Mouse (Mus musculus): ENCODE results near the gene Fam107b. TPM values are rescaled to one million over a fixed set of nuclear protein-coding genes. Genes with fewer than 3 reads are reported as not detected.
A peak's percentile ranks its signal among the peaks of the same experiment; 100 is the strongest.
"Not testable (repeated sequence)": the region's sequence is repeated elsewhere in the genome, so short reads cannot be mapped to it uniquely, and the experiment has no call there.

Gene Fam107b
- polyA plus RNA-seq, 1 experiment from 2014 or later = 44.6 TPM

DNA sequence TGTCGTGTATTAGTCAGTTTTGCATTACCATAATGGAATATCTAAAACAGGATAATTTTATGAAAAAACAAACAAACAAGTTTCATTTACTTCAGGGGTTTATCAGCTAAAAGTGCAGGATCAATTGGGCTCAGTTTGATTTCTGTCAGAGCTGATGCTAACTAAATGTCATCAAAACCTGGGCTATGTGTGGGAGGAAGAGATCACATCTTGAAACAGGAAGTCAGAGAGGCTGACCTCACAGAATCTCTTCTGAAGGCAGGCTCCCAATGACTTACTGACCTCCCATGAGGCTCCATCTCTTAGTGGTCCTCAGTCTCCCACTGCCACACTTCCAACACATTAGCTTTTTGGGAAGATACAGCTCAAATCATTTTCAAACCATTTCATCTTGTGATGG lies 136.9 kb downstream of the Fam107b start:
- H3K9ac ChIP-seq (replicated peaks) = no peak overlapping the region
- no peaks in the 10 kb centered on the region for H3K9me3 ChIP-seq
- no peaks in the 10 kb centered on the region for H3K36me3 ChIP-seq
- ATAC-seq (ENCODE audit: low FRiP score, low read depth) = no peak
- no peak overlapping the region for H3K4me3 ChIP-seq
- H3K4me1 ChIP-seq = no peaks in the 10 kb centered on the region
- WGBS = 89% methylated on average over 1 of the region's 1 CpGs
- no peaks in the 10 kb centered on the region; the same call in 1 of the 2 replicates for H3K27me3 ChIP-seq
- H3K4me2 ChIP-seq (replicated peaks) = no peak overlapping the region
- H3K27ac ChIP-seq (replicated peaks) = no peak overlapping the region

DNA sequence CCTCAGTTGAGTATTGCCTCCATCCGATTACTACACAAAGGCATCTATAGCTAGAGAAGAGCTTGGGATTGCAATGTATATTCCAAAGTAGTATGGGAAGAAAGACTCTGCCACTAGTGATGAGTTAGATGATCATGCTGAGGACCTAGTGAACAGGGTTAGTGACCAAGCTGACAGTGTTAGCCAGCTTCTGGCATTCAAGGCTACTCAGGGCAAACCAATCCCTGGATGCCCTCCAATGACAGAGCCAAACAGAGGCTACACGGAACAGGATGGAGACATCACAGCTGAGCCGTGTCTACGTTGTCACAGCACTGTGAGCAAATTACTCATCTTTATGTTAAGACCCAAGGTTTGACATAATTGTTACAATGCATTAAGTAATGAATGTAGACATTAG lies 138.3 kb downstream of the Fam107b start:
- H3K4me1 ChIP-seq = no peaks in the 10 kb centered on the region
- no peak overlapping the region for H3K4me2 ChIP-seq (replicated peaks)
- no peaks in the 10 kb centered on the region for H3K9me3 ChIP-seq
- no peak for ATAC-seq (ENCODE audit: low FRiP score, low read depth)
- H3K4me3 ChIP-seq = no peak overlapping the region
- H3K36me3 ChIP-seq = no peaks in the 10 kb centered on the region
- 92% methylated on average over 4 of the region's 4 CpGs for WGBS
- no peaks in the 10 kb centered on the region; the same call in 1 of the 2 replicates for H3K27me3 ChIP-seq
- no peak overlapping the region for H3K27ac ChIP-seq (replicated peaks)
- no peak overlapping the region for H3K9ac ChIP-seq (replicated peaks)

DNA sequence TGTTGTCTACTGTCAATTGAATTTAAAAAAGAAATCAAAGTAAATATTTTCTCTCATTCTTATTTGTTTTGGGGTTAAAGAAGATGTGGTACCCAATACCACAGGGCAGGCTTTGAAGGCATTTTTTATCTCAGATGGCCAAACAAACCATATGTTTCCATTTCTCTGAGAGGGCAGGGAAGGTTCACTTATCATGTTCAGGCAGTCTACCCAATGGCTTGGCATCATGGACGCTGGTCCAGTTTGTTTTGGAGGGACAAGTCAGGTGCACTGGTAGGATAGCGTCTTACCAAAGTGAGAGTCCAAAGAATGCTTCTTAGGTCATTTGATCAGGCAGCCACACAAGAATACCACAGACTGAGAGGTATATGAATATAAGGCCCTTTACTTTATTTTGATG lies 139.6 kb downstream of the Fam107b start:
- 86% methylated on average over 2 of the region's 2 CpGs for WGBS
- Histone ChIP-seq H3K36me3 (no peaks in the 10 kb centered on the region), H3K4me3 (no peak overlapping the region), H3K4me1 (peaks cover 9% of the 10 kb centered on the region), H3K9me3 (no peaks in the 10 kb centered on the region), H3K27ac (replicated peaks) (no peak overlapping the region), H3K27me3 (no peaks in the 10 kb centered on the region; the same call in 1 of the 2 replicates), H3K4me2 (replicated peaks) (no peak overlapping the region), H3K9ac (replicated peaks) (no peak overlapping the region)
- no peak for ATAC-seq (ENCODE audit: low FRiP score, low read depth)

DNA sequence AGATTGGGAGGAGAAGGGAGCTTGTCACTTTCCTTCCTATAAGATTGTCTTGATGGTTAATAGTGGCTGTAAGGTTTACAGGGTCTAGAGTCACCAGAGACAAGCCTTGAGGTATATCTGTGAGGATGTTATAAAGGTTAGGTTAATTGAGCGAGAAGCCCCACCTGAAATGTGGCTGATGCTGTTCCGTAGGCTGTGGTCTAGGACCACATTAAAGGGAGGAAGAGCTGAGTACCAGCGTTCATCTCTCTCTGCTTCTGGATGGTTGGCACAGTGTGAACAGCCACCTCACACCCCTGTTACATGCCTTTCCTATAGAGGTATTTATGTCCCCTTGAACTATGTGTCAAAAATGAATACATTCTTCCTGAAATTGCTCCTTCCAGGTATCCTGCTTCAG lies 140.2 kb downstream of the Fam107b start:
- Histone ChIP-seq H3K9ac (replicated peaks) (no peak overlapping the region), H3K9me3 (no peaks in the 10 kb centered on the region), H3K4me2 (replicated peaks) (no peak overlapping the region), H3K4me1 (peaks cover 14% of the 10 kb centered on the region), H3K36me3 (no peaks in the 10 kb centered on the region), H3K27me3 (no peaks in the 10 kb centered on the region; the same call in 1 of the 2 replicates), H3K4me3 (no peak overlapping the region), H3K27ac (replicated peaks) (no peak overlapping the region)
- 81% methylated on average over 3 of the region's 3 CpGs for WGBS
- ATAC-seq (ENCODE audit: low FRiP score, low read depth) = no peak

DNA sequence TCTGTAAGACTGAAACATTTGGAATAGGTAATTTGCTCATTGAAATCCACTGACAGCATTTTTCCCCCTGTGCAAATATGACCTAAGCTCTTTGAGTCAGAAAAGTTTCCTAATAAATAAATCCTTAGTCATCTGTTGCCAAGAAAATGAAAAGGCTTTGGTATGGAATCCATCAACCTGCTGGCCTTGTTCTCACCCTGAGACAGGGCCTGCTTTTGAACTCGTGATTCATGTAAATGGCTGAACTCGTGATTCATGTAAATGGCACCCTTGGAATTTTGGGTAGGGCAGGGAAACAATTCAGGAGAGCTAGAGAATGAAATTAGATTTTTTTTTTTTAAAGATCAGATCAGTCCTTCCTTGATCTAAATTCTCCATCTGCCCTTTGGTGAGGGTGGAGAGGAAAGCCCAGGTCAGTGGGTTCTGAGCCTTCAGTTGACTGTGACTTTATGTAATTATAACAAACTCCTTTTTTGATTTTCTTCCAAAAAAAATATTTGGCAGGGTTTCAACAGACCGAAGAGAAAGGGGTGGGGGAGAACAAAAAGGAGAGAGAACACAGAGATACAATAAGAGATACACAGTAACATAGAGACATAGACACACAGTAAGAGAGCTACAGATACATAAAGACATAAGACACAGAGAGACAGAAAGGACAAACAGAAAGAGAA lies 142.2 kb downstream of the Fam107b start:
- Histone ChIP-seq H3K36me3 (no peaks in the 10 kb centered on the region), H3K27me3 (no peaks in the 10 kb centered on the region; the same call in 1 of the 2 replicates), H3K4me2 (replicated peaks) (no peak overlapping the region), H3K27ac (replicated peaks) (no peak overlapping the region), H3K4me3 (no peak overlapping the region), H3K9ac (replicated peaks) (no peak overlapping the region), H3K9me3 (no peaks in the 10 kb centered on the region), H3K4me1 (peaks cover 33% of the 10 kb centered on the region)
- peak; percentile 20; the same call in 1 of the 2 replicates for ATAC-seq (ENCODE audit: low FRiP score, low read depth)
- 82% methylated on average over 3 of the region's 3 CpGs for WGBS

DNA sequence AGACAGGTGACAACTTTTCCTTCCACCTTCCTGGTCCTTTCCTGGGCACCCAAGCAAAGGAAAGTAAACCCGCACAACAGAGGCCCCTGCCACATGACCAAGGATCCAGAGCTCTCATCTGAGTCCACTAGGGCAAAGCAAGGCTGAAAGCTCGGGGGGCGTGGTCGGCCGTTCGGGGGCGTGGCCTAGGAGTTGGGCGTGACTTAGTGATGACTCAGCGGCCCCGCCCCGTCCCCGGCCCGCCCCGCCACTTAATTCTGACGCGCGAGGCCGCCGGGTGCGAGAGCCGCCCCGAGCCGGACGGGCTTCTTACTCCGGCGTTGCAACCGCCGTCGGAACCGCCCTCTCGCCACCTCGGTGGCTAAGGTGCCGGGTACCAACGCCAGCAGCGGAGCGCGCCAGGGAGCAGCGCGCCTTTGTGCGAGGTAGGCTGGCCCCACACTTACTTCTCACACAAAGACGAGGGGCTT lies 143.0 kb downstream of the Fam107b start:
- under 1% methylated on average over 39 of the region's 41 CpGs for WGBS
- Histone ChIP-seq H3K4me2 (replicated peaks) (peak overlapping the region; percentile 63), H3K9me3 (no peaks in the 10 kb centered on the region), H3K36me3 (no peaks in the 10 kb centered on the region), H3K27ac (replicated peaks) (peak overlapping the region; percentile 81), H3K4me1 (peaks cover 33% of the 10 kb centered on the region), H3K27me3 (no peaks in the 10 kb centered on the region; the same call in 1 of the 2 replicates), H3K9ac (replicated peaks) (peak overlapping the region; percentile 95), H3K4me3 (peak overlapping the region; percentile 92)
- ATAC-seq (ENCODE audit: low FRiP score, low read depth) = peak; percentile 94

DNA sequence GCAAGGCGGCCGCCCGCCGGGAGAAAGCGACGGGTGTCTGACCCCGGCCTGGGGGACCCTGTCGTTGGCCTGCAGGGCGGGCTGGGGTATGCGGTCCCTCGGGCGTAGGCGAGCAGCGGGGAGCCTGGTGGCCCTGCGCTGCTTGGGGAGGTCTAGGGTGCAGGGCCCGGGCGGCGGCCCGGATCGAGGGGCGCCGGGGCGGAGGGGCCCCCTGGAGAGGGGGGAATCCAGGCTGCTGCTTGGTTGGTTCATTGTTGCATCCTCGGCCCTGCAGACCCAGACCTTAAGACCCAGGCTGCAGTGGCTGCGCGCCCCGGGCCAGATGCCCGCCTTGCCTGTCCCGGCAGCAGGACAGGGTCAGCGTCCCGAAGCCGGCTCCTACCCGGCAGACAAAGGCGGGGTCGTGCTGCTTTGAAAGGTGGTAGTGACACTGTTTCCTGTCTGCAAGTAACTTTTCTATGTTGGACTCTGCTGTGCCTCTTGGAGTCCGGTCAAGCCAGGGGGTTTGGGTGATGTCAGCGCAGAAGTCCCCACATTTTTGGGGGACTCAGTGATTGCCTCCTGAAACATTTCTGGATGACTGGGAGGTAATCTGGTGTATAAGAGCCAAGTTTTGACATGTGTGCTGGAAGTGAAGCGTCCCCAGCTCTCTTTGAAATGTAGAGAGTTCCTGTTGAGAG lies 143.5 kb downstream of the Fam107b start:
- Histone ChIP-seq H3K4me3 (peak overlapping the region; percentile 92), H3K9ac (replicated peaks) (peak overlapping the region; percentile 95), H3K4me1 (peaks cover 33% of the 10 kb centered on the region), H3K27ac (replicated peaks) (peak overlapping the region; percentile 81), H3K36me3 (no peaks in the 10 kb centered on the region), H3K9me3 (no peaks in the 10 kb centered on the region), H3K27me3 (no peaks in the 10 kb centered on the region; the same call in 1 of the 2 replicates), H3K4me2 (replicated peaks) (peak overlapping the region; percentile 63)
- WGBS = under 1% methylated on average over 38 of the region's 38 CpGs
- no peak for ATAC-seq (ENCODE audit: low FRiP score, low read depth)

DNA sequence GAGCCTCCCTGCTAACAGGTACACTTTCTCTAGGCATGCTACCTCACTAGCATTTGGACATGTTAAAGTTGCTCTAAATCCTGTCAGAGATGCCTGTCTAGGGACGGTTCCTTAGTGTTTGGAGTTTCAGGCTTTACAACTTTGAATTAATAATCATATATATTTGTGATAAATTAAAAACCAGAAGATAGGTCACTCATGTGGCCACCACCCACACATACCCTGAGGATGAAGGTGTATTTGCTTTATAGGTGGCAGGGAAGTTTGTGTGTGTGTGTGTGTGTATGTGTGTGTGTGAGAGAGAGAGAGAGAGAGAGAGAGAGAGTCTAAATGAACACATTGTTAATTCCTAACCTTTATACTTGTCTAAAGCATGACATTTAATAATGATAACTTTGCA lies 144.2 kb downstream of the Fam107b start:
- H3K27ac ChIP-seq (replicated peaks) = no peak overlapping the region
- H3K9me3 ChIP-seq = no peaks in the 10 kb centered on the region
- peak overlapping the region; percentile 63 for H3K4me2 ChIP-seq (replicated peaks)
- H3K27me3 ChIP-seq = no peaks in the 10 kb centered on the region; the same call in 1 of the 2 replicates
- no peak for ATAC-seq (ENCODE audit: low FRiP score, low read depth)
- H3K4me3 ChIP-seq = peak overlapping the region; percentile 92
- WGBS = 35% methylated on average over 1 of the region's 1 CpGs
- H3K4me1 ChIP-seq = peaks cover 33% of the 10 kb centered on the region
- no peaks in the 10 kb centered on the region for H3K36me3 ChIP-seq
- H3K9ac ChIP-seq (replicated peaks) = peak overlapping the region; percentile 95

DNA sequence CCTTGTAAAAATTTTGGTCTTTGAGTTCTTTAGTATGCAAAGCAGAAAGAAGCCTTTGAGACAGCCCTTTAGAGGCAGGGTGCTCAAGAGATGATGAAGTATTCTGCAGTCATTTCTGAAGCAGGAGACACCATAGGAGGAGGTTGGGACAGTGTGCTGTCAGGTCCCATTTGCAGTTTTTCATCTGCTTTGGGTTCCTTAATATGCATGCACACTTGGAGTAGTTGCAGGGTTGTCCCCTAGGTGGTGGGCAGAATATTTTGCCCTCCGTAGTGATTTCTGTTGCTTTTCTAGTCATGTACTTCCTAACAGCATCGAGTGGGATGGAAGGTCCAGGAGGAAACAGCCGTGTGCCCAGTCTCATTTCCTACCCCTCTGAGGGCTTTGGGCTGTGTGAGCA lies 145.1 kb downstream of the Fam107b start:
- Histone ChIP-seq H3K27ac (replicated peaks) (no peak overlapping the region), H3K36me3 (no peaks in the 10 kb centered on the region), H3K27me3 (no peaks in the 10 kb centered on the region; the same call in 1 of the 2 replicates), H3K4me1 (peaks cover 33% of the 10 kb centered on the region), H3K9me3 (no peaks in the 10 kb centered on the region), H3K9ac (replicated peaks) (no peak overlapping the region), H3K4me2 (replicated peaks) (peak overlapping the region; percentile 63; the same call in 1 of the 2 replicates), H3K4me3 (no peak overlapping the region)
- 81% methylated on average over 3 of the region's 3 CpGs for WGBS
- ATAC-seq (ENCODE audit: low FRiP score, low read depth) = no peak

DNA sequence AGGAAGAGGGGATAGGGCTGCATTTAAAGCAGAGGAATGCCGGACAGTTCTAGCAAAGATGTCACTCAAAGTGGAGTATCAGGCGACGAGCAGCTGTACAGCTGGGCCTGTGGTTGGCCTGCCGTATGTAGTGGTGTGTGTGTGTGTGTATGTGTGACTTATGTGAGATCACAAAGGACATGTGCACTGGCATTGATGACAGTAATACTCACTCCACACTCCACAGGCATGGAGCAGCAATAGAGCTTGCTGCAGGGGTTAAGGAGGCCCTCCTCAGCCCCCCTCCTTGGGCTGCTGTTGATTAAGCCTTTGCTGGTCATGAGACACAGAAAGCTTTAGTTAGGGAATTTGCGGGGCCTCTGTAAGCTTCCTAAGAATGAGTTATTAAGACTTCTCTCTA lies 147.0 kb downstream of the Fam107b start:
- Histone ChIP-seq H3K4me1 (peaks cover 33% of the 10 kb centered on the region), H3K4me2 (replicated peaks) (no peak overlapping the region), H3K27me3 (no peaks in the 10 kb centered on the region), H3K36me3 (no peaks in the 10 kb centered on the region), H3K9me3 (no peaks in the 10 kb centered on the region), H3K4me3 (no peak overlapping the region), H3K9ac (replicated peaks) (no peak overlapping the region), H3K27ac (replicated peaks) (no peak overlapping the region)
- ATAC-seq (ENCODE audit: low FRiP score, low read depth) = no peak
- WGBS = 67% methylated on average over 5 of the region's 5 CpGs

DNA sequence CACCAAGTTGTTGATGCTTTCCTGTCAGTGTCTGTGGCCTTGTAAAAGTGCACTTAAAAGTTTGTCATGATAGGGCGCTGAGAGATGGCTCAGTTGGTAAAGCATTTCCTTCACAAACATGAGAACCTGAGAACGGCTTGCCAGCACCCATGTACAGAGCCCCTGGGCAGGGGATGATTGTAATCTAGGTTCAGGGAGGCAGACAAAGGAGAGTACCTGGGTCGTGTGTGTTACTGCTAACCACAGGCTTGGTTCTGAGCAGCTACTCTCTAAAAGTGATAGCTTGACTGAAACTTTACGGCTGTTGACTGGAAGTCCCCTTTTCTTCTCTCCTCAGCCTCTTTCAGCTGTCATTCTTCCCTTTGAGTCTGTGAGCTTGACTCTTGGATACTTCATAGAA lies 147.6 kb downstream of the Fam107b start:
- WGBS = 81% methylated on average over 4 of the region's 4 CpGs
- no peak overlapping the region for H3K4me2 ChIP-seq (replicated peaks)
- H3K9ac ChIP-seq (replicated peaks) = no peak overlapping the region
- H3K9me3 ChIP-seq = no peaks in the 10 kb centered on the region
- ATAC-seq (ENCODE audit: low FRiP score, low read depth) = no peak
- no peak overlapping the region for H3K4me3 ChIP-seq
- no peaks in the 10 kb centered on the region for H3K27me3 ChIP-seq
- H3K27ac ChIP-seq (replicated peaks) = no peak overlapping the region
- peaks cover 33% of the 10 kb centered on the region for H3K4me1 ChIP-seq
- H3K36me3 ChIP-seq = no peaks in the 10 kb centered on the region

DNA sequence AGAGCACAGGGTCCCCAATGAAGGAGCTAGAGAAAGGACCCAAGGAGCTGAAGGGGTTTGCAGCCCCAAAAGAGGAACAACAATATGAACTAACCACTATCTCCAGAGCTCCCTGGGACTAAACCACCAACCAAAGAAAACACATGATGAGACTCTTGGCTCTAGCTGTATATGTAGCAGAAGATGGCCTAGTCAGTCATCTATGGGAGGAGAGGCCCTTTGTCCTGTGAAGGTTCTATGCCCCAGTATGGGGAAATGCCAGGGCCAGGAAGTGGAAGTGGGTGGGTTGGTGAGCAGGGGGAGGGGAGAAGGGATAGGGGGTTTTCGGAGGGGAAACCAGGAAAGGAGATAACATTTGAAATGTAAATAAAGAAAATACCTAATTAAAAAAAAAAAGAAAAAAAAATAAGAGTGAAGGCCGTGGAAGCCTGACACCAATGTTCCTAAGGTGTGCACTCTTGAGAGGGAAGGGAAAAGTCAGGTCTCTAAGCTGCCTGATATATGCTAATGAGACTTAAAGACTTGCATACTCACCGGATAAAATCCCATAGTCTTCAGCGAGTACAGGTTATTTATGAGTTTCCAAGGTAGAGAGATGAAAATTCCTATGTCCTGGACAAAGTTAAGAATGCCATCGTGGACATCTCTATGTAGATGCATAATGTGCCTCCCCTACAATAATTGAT lies 149.3 kb downstream of the Fam107b start:
- not testable (repeated sequence) for H3K27ac ChIP-seq (replicated peaks); H3K27me3 ChIP-seq; H3K9me3 ChIP-seq; H3K4me3 ChIP-seq; H3K9ac ChIP-seq (replicated peaks); H3K4me2 ChIP-seq (replicated peaks); H3K36me3 ChIP-seq; ATAC-seq (ENCODE audit: low FRiP score, low read depth)
- peaks cover 27% of the 10 kb centered on the region for H3K4me1 ChIP-seq
- WGBS = 88% methylated on average over 5 of the region's 5 CpGs
